Mouse (Mus musculus) spleen, adult 12 weeks (tissue): ENCODE measurements around the gene Gm49383.
"Not testable (repeated sequence)": the region's sequence is repeated elsewhere in the genome, so short reads cannot be mapped to it uniquely, and the experiment has no call there.

Source experiments
- DNase-seq: peaks from one replicate; pipeline ENCODE4 v3.0.0; 2022; ENCODE audit warnings: low spot score

Gm49383 gene

DNA sequence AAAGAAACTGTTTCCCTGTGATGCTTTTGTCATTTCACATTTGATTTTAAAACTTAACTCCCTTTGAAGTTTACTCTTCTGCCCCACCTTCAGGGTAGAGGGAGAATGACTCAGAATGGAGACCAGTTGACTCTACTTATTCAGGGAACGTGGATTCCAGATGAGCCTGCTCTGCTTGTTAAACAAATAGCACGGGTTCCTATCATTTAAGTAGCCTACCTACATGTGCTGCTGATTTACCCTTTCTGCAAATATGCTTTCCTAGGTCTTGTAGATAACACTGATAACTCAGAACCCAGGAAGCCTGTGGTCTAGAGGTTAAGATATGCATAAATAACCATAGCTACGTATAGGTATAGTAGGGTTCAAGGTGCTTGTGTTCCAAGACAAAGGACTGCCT lies 32.0 kb downstream of the Gm49383 start:
- no peak for DNase-seq

DNA sequence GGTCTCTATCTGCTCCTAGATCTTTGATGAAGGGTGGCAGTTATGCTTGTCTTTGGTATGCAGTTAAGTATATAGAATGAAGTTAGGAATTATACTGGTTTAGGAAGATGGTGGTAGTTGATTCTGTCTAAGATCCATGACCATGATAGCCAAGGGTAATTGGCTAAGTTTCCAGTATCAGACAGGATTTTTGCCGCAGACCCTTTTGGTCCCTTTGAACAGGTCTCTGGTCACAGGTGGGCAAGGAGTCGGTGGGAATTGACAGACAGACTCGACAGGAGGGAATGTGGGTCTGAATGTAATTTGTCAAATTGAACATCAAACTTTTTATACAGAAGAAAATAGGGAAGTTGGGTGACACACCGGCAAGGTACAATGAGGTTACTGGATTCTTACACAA lies 33.3 kb downstream of the Gm49383 start:
- not testable (repeated sequence) for DNase-seq

DNA sequence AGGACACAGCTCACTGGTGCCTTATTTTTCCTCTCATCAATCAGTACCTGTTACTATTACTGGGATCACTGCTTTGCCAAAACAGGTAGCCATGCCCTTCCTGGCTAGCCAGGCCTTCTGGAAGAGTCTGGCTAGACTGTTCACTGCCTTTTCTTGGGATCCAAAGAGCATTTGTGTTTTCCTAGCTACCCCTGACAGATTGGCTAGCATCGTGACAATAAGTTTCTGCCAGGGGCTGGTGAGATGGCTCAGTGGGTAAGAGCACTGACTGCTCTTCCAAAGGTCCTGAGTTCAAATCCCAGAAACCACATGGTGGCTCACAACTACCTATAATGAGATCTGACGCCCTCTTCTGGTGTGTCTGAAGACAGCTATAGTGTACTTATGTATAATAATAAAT lies 36.2 kb downstream of the Gm49383 start:
- not testable (repeated sequence) for DNase-seq

GRCm38 (mm10) chr12:69159578-69159940 lies 37.3 kb downstream of the Gm49383 start:
- no peak for DNase-seq

- peak; percentile 97 for DNase-seq
These were observed 37.9 kb downstream of the Gm49383 start, which contains the start of gene Rps29 for GRCm38 (mm10) chr12:69158765-69159577. Gene Rps29 (minus strand): TSS chr12:69159186.

DNA sequence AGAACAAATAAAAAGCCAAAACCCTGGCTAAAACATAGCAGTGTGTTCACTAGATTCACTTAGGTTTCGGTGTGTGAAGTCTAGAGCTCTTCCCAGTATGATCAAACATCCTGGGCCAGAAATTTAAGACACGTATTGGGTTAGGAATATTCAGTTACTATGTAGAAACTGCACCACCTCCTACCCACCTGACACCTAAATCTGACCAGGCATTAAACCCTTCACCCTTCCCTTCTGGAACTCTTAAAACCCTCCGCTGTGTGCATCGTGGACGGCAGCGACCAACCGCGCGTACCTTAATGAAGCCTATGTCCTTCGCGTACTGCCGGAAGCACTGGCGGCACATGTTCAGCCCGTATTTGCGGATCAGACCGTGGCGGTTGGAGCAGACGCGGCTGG lies 38.5 kb downstream of the Gm49383 start:
- no peak for DNase-seq

GRCm38 (mm10) chr12:69157107-69157506 lies 39.8 kb downstream of the Gm49383 start:
- no peak for DNase-seq

DNA sequence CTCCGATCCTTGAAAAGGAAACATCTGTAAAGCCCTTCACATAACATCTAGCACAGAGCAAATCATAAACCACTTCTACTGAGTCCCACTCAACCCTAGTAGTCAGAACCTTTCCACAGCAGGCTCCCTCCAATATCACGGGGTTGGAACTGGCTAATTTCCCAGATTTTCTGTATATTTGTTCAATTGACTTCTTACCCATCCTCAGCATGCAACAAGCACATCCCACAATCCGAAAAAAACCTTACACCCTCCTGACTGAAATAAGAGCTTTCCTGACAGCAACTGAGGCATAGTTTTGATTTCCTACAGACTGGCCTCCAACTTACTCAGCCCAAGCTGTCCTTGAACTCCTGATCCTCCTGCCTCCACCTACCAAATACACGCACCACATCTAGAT lies 40.5 kb downstream of the Gm49383 start:
- DNase-seq, result no peak

DNA sequence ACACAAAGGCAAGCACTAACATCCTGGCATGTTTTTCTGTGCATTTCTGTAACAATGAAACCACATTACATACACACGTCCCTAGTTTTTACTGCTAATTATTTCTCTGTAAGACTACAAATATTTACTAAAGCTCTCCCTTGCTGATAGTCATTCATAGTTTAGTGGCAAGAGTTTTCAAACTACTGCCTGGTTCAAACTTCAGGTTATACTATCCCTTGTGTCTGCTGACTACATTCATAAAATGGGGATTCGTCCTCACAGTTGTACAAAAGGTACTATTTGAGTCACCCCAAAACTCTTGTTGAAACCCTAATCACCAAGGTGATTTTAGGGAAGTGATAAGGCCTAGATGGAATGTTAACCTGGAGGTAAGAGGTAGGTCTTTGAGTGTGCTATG lies 41.0 kb downstream of the Gm49383 start:
- no peak for DNase-seq

DNA sequence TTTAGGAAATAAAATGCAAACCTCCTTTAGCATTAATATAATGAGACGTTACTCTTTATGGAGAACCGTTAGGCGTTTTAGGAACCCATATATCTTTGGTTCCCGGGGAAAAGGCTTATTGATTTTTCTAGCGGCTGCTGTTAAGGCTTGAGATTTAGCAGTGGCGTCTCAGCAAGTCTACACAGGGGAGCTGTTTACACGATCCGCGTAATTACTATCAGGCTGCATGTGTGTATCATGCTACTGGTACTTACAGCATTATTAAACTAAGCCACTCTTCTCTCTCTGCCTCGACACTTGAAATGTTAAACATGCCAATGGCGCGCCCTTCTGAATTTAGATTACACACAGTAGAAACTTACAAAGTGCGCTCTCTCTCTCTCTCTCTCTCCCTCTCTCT lies 46.9 kb downstream of the Gm49383 start:
- no peak for DNase-seq

DNA sequence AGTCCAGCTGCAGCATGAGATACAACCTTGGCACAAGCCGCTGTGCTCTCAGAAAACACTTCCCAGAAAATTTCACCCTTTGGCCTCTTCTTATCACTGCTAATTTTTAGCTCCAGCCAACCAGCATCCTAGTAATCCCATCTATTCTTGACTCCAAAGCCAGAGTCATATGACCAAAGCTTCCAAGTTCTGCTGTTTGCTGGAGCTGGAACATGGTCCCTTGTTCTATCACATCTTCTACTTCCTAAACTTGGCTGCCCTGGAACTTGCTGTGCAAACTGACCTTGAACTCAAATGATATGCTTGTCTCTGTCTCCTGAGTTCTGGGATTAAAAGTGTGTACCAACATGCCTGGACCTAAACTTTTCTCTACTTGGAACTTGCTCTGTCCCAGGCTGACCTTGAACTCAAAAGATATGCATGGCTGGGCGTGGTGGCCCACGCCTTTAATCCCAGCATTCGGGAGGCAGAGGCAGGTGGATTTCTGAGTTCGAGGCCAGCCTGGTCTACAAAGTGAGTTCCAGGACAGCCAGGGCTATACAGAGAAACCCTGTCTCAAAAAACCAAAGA lies 49.7 kb downstream of the Gm49383 start:
- no peak for DNase-seq

DNA sequence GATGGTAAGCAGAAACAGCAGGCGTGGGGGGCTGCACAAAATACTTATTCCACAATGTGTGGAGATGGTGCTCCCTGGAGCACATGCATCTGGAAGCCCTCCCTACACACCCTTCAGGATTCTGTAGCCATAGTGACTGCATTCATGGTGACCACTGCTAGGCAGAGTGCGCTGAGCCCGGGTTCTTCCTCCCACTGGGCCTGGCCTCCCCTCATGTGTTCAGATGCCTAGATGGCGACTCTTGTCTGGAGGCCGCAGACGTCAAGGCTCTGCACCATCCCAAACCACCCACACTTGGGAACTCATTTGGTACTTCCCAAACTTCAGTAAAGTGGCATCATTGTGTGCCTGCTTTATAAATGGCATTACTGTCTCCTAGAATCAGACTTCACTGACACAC lies 53.4 kb downstream of the Gm49383 start:
- DNase-seq, result no peak

GRCm38 (mm10) chr12:69139841-69140240 lies 57.1 kb downstream of the Gm49383 start:
- no peak for DNase-seq

GRCm38 (mm10) chr12:69139201-69139600 lies 57.7 kb downstream of the Gm49383 start:
- DNase-seq, result no peak
